Mouse (Mus musculus): ENCODE data around the gene Kcp. TPM values are rescaled to one million over a fixed set of nuclear protein-coding genes. Genes with fewer than 3 reads are reported as not detected.

The Kcp gene
- polyA plus RNA-seq, 1 experiment from 2014 or later, result 28.3 TPM

DNA sequence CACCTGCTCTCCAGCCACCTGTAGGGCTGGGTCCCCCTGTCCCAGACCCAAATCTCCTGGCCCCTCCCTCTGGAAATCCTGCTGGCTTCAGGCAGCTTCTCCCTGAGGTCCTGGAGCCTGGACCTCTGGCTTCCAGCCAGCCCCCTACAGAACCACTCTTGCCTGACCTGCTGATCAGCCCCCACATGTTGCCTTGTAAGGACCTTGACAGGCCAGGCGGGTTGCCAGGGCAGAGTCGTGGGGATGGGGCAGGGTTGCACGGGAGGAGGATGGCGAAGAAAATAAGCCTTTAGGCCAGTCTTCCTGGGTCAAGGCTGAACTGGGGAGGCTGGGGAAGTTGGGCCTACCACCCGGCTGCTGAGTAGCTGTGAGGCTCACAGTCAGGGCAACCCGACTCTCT lies 27.6 kb upstream of the Kcp start:
- Histone ChIP-seq H3K27me3 (peaks cover 2% of the 10 kb centered on the region), H3K9me3 (replicated peaks) (no peaks in the 10 kb centered on the region), H3K27ac (replicated peaks) (no peak overlapping the region), H3K9ac (no peak overlapping the region), H3K4me2 (replicated peaks) (no peak overlapping the region), H3K4me1 (no peaks in the 10 kb centered on the region), H3K4me3 (replicated peaks) (no peak overlapping the region), H3K36me3 (peaks cover 9% of the 10 kb centered on the region; the same call in 1 of the 2 replicates)
- no peak for ATAC-seq (ENCODE audit: insufficient number of reproducible peaks, low FRiP score, low TSS enrichment, low read depth)
- 62% methylated on average over 6 of the region's 6 CpGs for WGBS

DNA sequence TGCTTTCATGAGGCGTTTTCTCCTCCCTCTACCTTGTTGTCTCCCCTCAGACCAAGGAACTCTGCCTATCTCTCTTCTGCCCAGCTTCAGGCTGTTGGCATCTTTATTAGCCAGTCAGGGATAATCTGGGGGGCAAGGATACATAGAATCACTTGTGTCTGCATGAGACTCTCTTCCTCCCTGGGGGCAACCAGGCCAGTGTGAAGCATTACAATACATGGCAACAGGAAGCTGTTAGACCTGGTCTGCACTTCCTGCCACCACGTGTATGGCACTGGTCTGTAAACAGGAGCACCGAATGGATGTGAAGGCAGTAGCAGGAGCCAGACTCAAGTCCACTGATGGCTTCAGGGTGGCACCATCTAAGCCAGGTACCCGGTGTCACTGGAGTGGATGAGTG lies 22.3 kb upstream of the Kcp start:
- peaks cover 45% of the 10 kb centered on the region for H3K27me3 ChIP-seq
- ATAC-seq (ENCODE audit: insufficient number of reproducible peaks, low FRiP score, low TSS enrichment, low read depth), result no peak
- H3K9me3 ChIP-seq (replicated peaks), result no peaks in the 10 kb centered on the region
- no peak overlapping the region for H3K4me2 ChIP-seq (replicated peaks)
- no peak overlapping the region for H3K9ac ChIP-seq
- H3K4me3 ChIP-seq (replicated peaks), result no peak overlapping the region
- H3K36me3 ChIP-seq, result no peaks in the 10 kb centered on the region
- H3K27ac ChIP-seq (replicated peaks), result no peak overlapping the region
- peaks cover 31% of the 10 kb centered on the region for H3K4me1 ChIP-seq
- WGBS, result 43% methylated on average over 4 of the region's 4 CpGs

DNA sequence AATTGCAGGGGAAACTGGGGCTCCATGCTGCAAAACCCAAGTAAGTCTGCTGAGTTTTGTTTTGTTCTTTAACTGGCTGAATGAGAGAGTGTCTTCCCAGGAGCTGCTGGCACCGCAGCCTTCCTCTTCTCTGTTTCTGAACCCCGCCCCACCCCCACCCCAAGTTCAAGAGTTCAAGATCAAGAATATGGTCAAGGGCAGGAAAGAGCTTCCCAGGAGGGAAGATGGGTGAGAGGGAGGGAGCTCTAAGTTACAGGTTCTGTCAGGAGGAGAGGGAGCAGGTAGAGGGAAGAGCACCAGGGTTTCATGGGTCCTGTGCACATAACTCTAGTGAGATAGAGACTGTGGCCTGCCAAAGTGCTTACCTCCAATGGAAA lies 21.7 kb upstream of the Kcp start:
- no peak overlapping the region for H3K4me3 ChIP-seq (replicated peaks)
- no peak overlapping the region for H3K9ac ChIP-seq
- no peaks in the 10 kb centered on the region for H3K36me3 ChIP-seq
- H3K4me2 ChIP-seq (replicated peaks), result no peak overlapping the region
- H3K9me3 ChIP-seq (replicated peaks), result no peaks in the 10 kb centered on the region
- no peak for ATAC-seq (ENCODE audit: insufficient number of reproducible peaks, low FRiP score, low TSS enrichment, low read depth)
- peaks cover 45% of the 10 kb centered on the region for H3K27me3 ChIP-seq
- H3K27ac ChIP-seq (replicated peaks), result no peak overlapping the region
- H3K4me1 ChIP-seq, result peaks cover 31% of the 10 kb centered on the region
- WGBS, result 42% methylated on average over 2 of the region's 2 CpGs

DNA sequence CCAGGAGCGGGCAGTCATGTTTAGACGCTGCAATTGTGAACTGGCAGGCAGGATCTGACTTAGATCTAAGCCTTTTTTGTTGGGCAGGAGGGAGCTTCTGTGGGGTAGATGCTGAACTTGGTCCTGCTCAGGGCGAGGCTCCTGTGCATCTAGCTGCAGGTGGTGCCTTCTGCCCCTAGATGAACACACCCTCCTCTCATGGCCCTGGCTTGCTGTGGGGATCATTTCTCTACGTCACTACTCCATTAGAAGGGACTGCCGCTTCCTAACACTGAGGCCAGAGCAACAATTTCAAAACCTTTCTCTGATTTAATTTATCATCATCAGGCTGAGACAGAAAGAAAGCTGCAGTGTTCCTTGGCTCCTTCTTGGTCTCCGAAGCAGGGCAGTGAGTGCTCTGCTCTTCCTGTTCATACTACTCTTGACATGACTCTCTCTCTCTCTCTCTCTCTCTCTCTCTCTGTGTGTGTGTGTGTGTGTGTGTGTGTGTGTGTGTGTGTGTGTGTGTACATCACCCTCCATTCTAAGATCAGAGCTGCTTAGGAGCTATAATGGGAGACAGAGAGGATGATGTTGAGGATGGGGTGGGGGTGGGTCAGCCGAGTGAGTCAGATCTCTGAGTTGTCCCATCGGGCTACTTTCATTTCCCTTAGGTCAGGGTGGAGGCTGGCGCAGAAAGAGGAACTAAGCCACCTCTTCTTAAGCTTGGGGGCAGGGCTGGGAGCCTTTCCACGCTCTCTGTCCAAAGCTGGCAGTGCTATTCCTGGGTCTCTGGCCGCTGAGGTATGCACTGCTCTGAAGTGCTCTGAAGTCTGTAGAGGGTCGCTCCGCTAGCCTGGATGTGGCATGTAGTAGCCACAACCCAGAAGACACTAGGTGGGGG lies 21.1 kb upstream of the Kcp start:
- Histone ChIP-seq H3K27ac (replicated peaks) (no peak overlapping the region), H3K36me3 (no peaks in the 10 kb centered on the region), H3K4me1 (peaks cover 31% of the 10 kb centered on the region), H3K9me3 (replicated peaks) (no peaks in the 10 kb centered on the region), H3K4me2 (replicated peaks) (no peak overlapping the region), H3K27me3 (peaks cover 45% of the 10 kb centered on the region), H3K4me3 (replicated peaks) (peak overlapping the region; percentile 57), H3K9ac (no peak overlapping the region)
- 35% methylated on average over 13 of the region's 13 CpGs for WGBS
- ATAC-seq (ENCODE audit: insufficient number of reproducible peaks, low FRiP score, low TSS enrichment, low read depth), result no peak

DNA sequence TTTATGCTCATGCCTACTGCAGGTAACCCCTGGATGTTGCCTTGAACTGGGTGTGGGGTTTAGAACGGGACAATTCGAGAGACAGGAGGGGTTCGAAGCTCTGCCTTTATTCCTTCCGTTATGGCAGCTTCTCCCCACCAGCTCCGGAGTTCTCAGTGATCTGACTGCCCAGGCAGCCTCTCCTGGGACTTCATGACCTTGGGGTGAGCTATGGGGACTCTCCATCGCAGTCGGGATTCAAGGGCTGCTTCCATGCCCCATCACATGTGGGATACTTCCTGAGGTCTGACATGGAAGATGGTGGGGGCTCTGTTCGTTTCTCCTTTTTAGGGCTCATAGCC lies 20.4 kb upstream of the Kcp start:
- no peaks in the 10 kb centered on the region for H3K9me3 ChIP-seq (replicated peaks)
- peak overlapping the region; percentile 99 for H3K4me2 ChIP-seq (replicated peaks)
- no peaks in the 10 kb centered on the region for H3K36me3 ChIP-seq
- WGBS, result 8% methylated on average over 8 of the region's 8 CpGs
- H3K27ac ChIP-seq (replicated peaks), result no peak overlapping the region
- H3K9ac ChIP-seq, result no peak overlapping the region
- no peak; the same call in 1 of the 2 replicates for ATAC-seq (ENCODE audit: insufficient number of reproducible peaks, low FRiP score, low TSS enrichment, low read depth)
- peaks cover 45% of the 10 kb centered on the region for H3K27me3 ChIP-seq
- peaks cover 31% of the 10 kb centered on the region for H3K4me1 ChIP-seq
- peak overlapping the region; percentile 57 for H3K4me3 ChIP-seq (replicated peaks)

DNA sequence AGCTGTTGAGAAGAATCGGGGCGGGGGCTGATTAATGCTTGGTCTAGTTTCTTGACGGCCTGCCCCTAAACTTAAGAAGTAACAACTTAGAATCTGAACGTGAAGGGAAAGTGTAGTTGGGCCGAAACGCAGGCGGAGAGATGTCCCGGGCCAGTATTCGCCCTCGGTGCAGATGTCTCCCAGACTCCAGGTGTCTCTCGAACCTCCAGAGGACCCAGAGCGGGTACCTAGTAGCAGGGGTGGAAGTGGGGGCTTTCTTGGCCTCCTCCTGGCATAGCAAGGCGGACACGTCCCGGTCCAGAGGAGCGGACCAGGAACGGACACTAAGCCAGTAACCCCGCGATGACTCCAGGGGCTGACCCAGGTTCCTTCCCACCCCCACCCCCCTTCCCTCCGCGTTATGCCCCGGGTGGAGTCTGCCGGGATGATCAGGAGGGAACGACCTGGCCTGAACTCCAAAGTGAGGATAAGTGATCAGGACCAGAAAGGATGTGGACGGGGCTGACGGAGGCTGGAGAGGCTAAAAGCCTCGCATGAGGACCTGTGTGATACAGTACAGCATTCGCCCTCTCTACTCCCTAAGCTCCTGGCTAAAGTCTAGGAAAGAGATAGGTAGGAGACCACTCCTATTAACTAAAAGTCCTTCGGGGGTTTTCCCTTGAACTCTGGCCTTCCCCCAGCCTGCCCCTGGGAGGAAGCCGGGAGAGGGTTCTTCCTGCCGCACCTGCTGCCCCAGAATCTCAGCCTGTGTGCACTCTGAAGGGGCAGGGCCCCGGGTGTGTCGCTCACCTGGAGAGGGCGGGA lies 19.8 kb upstream of the Kcp start:
- Histone ChIP-seq H3K4me2 (replicated peaks) (peak overlapping the region; percentile 99), H3K27ac (replicated peaks) (no peak overlapping the region), H3K9ac (0 out of 2 replicates have a peak overlapping the region, but pooled peaks have one; percentile 1), H3K36me3 (no peaks in the 10 kb centered on the region), H3K4me1 (peaks cover 31% of the 10 kb centered on the region), H3K9me3 (replicated peaks) (no peaks in the 10 kb centered on the region), H3K4me3 (replicated peaks) (peak overlapping the region; percentile 57), H3K27me3 (peaks cover 45% of the 10 kb centered on the region)
- ATAC-seq (ENCODE audit: insufficient number of reproducible peaks, low FRiP score, low TSS enrichment, low read depth), result no peak
- WGBS, result 4% methylated on average over 34 of the region's 34 CpGs

DNA sequence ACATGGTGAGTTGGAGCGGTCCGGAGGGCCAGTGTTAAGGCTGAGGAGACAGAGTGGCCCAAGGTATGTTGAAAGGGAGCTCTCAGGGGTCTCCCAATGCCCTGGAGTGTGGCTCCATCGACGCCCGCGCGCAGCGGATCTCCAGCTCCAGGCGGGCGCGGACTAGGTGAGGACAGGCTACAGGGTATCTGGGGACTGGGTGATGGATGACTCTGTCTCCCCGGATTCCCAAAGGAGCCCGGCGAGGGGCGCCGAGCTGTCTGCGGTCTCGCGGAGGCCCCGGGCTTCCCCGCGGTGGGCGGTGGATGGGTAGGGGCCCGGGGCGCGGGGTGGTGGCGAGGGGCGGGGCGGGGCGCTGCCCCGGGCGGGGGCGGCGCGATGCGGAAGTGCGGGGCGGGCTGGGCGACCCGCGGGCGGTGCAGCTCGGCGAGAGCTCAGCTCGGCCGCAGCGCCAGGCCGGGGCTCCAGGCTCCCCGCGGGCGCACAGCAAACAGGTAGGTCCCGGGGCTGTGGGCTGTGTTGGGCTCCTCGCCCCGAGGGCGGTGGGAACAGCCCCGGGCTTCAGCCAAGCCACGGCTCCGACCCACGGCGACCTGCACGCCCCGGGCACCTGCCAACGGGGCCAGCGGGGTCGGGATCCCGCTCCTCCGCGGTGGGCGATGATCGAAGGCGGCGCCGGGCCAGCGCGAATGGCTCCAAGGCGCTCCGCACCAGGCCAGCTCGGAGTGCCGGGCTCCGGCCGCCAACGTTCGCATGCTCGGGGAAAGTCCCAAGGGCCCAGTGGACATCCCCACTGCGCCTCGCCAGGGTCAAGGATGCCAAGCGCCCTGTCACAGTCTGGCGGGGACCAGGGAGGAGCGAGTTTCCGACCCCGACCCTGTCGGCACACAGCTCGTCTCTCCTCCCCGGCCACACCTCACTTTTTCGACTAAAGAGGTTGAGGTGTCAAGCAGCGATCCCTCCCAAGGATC lies 18.8 kb upstream of the Kcp start, which contains the start of gene Irf5:
Gene Irf5, plus strand, starts transcription at position 345 of the 971 bp plus-strand sequence.
- peak within 1 kb of the TSS; percentile 99 for H3K4me2 ChIP-seq (replicated peaks)
- 0 out of 2 replicates have a peak, but pooled peaks have one; percentile 8 for ATAC-seq (ENCODE audit: insufficient number of reproducible peaks, low FRiP score, low TSS enrichment, low read depth)
- H3K9me3 ChIP-seq (replicated peaks), result no peaks in the 10 kb centered on the region
- H3K4me1 ChIP-seq, result peaks cover 31% of the 10 kb centered on the region
- peak within 1 kb of the TSS; percentile 39 for H3K9ac ChIP-seq
- peaks cover 45% of the 10 kb centered on the region for H3K27me3 ChIP-seq
- no peak within 1 kb of the TSS for H3K27ac ChIP-seq (replicated peaks)
- peak within 1 kb of the TSS; percentile 57 for H3K4me3 ChIP-seq (replicated peaks)
- no peaks in the 10 kb centered on the region for H3K36me3 ChIP-seq
- WGBS, result under 1% methylated on average over 72 of the region's 96 CpGs

DNA sequence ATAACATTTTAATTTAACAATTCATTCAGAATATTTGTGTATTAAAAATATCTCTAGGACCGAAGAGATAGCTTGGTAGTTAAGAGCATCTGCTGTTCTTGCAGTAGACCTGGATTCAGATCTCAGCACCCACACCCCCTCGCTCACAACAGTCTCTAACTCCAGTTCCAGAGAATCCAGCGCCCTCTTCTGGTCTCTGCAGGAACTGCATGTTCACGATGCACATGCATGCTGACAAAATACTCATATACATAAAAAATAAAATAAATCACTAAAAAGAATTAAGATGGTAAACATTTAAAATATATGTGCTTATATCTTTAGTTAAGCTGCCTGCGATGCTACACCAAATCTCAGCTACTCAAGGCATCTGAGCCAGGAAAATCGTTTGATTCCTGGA lies 17.5 kb upstream of the Kcp start:
- ATAC-seq (ENCODE audit: insufficient number of reproducible peaks, low FRiP score, low TSS enrichment, low read depth), result no peak
- H3K4me3 ChIP-seq (replicated peaks), result no peak overlapping the region
- no peak overlapping the region for H3K9ac ChIP-seq
- H3K27ac ChIP-seq (replicated peaks), result no peak overlapping the region
- no peaks in the 10 kb centered on the region for H3K9me3 ChIP-seq (replicated peaks)
- no peaks in the 10 kb centered on the region for H3K36me3 ChIP-seq
- WGBS, result 71% methylated on average over 6 of the region's 6 CpGs
- H3K4me1 ChIP-seq, result peaks cover 31% of the 10 kb centered on the region
- H3K4me2 ChIP-seq (replicated peaks), result no peak overlapping the region
- peaks cover 42% of the 10 kb centered on the region for H3K27me3 ChIP-seq

DNA sequence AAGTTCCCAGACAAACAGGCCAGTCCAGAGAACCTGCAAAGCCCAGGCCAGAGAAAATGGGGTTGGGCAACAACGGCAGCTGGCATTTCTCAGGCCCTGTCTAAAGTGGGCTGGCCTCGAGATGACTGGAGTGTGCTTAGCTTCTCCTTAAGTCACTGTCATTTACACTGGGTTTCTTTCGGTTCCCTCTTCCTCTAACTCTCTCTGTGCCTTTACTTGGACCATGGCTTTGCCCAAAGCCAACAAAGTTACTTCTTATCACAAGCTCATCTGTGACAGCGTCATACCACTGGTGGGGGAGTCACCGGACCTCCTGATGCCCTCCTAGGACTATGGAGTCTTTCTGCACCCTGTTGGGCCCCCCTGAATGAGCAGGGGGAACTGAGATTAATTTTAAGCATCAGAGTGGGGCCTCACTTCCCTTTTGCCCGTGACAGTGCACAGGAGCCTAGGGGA lies 16.3 kb upstream of the Kcp start:
- no peak for ATAC-seq (ENCODE audit: insufficient number of reproducible peaks, low FRiP score, low TSS enrichment, low read depth)

DNA sequence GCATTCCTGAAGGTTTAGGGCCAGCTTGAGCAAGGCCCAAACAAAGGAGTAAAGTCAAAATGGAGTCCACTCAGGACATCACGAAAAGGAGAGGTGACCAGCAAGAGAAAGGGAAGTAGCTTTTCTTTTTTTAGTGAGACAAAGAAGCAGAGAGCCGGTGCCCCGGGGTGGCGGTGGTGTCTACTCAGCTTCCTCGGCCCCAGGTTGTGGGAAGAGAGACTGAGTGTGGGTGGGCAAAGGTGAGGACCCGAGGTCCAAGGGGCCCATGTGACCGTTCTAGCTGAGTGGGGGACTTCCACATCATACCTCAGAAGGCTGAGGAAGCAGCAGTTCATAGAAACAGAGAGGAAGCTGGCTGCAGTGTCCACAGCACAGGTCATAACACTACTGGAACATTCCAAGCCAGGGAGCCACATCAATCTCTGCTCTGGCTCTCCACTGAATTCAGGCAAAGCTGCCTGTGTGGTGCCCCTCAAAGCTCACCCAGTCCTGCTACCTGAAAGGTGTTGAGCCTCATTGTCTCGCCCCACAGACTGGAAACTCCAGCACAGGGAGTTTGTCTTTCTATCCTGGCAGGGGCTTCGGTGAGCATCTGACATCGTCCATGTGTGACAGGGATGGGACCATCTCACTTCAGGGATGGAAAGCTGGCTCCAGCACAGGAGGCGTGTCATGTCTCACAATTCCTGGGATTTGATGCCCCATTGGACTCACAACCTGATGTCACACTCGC lies 15.7 kb upstream of the Kcp start:
- Histone ChIP-seq H3K4me2 (replicated peaks) (no peak overlapping the region), H3K4me3 (replicated peaks) (no peak overlapping the region), H3K27me3 (peaks cover 25% of the 10 kb centered on the region), H3K9ac (no peak overlapping the region), H3K9me3 (replicated peaks) (no peaks in the 10 kb centered on the region), H3K4me1 (peaks cover 23% of the 10 kb centered on the region), H3K27ac (replicated peaks) (no peak overlapping the region), H3K36me3 (no peaks in the 10 kb centered on the region)
- no peak for ATAC-seq (ENCODE audit: insufficient number of reproducible peaks, low FRiP score, low TSS enrichment, low read depth)
- 74% methylated on average over 12 of the region's 12 CpGs for WGBS

More for the DNA sequence above, 16.3 kb upstream of the Kcp start:
- Histone ChIP-seq H3K36me3 (no peaks in the 10 kb centered on the region), H3K4me3 (replicated peaks) (no peak overlapping the region), H3K27ac (replicated peaks) (no peak overlapping the region), H3K9ac (no peak overlapping the region), H3K27me3 (peaks cover 30% of the 10 kb centered on the region), H3K4me1 (peaks cover 27% of the 10 kb centered on the region), H3K4me2 (replicated peaks) (no peak overlapping the region), H3K9me3 (replicated peaks) (no peaks in the 10 kb centered on the region)
- 62% methylated on average over 6 of the region's 6 CpGs for WGBS
